Mouse (Mus musculus): Measurements from ENCODE around the gene Hnrnpul1. TPM values are rescaled to one million over a fixed set of nuclear protein-coding genes. Genes with fewer than 3 reads are reported as not detected.

Gene Hnrnpul1
- polyA plus RNA-seq, 1 experiment from 2014 or later, result 39.6 TPM

- Histone ChIP-seq H3K9me3 (replicated peaks; ENCODE audit: control insufficient read depth, low read length) (no peaks in the 10 kb centered on the region), H3K27me3 (ENCODE audit: control insufficient read depth, insufficient read depth, low read length) (no peaks in the 10 kb centered on the region), H3K9ac (ENCODE audit: low read length) (no peak overlapping the region), H3K4me1 (ENCODE audit: control insufficient read depth, insufficient read depth, low read length) (peaks cover 19% of the 10 kb centered on the region), H3K27ac (ENCODE audit: low read length) (no peak overlapping the region), H3K4me3 (replicated peaks; ENCODE audit: low read length) (no peak overlapping the region), H3K4me2 (ENCODE audit: low read depth, low read length) (no peak overlapping the region), H3K36me3 (ENCODE audit: control insufficient read depth, insufficient read depth, low read length) (0 out of 2 replicates have a peak, but pooled peaks cover 4% of the 10 kb centered on the region)
- WGBS, result 59% methylated on average over 8 of the region's 8 CpGs
- no peak for ATAC-seq (ENCODE audit: insufficient read depth, low FRiP score)
These were observed 36.1 kb upstream of the Hnrnpul1 start for GRCm38 (mm10) chr7:25790615-25791014.

- H3K4me1 ChIP-seq (ENCODE audit: control insufficient read depth, insufficient read depth, low read length), result peaks cover 19% of the 10 kb centered on the region
- H3K4me3 ChIP-seq (replicated peaks; ENCODE audit: low read length), result peak overlapping the region; percentile 70
- peak overlapping the region; percentile 78 for H3K9ac ChIP-seq (ENCODE audit: low read length)
- ATAC-seq (ENCODE audit: insufficient read depth, low FRiP score), result no peak
- no peaks in the 10 kb centered on the region for H3K9me3 ChIP-seq (replicated peaks; ENCODE audit: control insufficient read depth, low read length)
- peak overlapping the region; percentile 73 for H3K4me2 ChIP-seq (ENCODE audit: low read depth, low read length)
- 33% methylated on average over 3 of the region's 3 CpGs for WGBS
- H3K27ac ChIP-seq (ENCODE audit: low read length), result no peak overlapping the region
- 0 out of 2 replicates have a peak, but pooled peaks cover 5% of the 10 kb centered on the region for H3K36me3 ChIP-seq (ENCODE audit: control insufficient read depth, insufficient read depth, low read length)
- no peaks in the 10 kb centered on the region for H3K27me3 ChIP-seq (ENCODE audit: control insufficient read depth, insufficient read depth, low read length)
These were observed 34.5 kb upstream of the Hnrnpul1 start for GRCm38 (mm10) chr7:25789129-25789440.

- Histone ChIP-seq H3K27me3 (ENCODE audit: control insufficient read depth, insufficient read depth, low read length) (no peaks in the 10 kb centered on the region), H3K9me3 (replicated peaks; ENCODE audit: control insufficient read depth, low read length) (no peaks in the 10 kb centered on the region), H3K9ac (ENCODE audit: low read length) (peak within 1 kb of the TSS; percentile 78), H3K27ac (ENCODE audit: low read length) (peak within 1 kb of the TSS; percentile 86), H3K4me2 (ENCODE audit: low read depth, low read length) (peak within 1 kb of the TSS; percentile 73), H3K36me3 (ENCODE audit: control insufficient read depth, insufficient read depth, low read length) (0 out of 2 replicates have a peak, but pooled peaks cover 5% of the 10 kb centered on the region), H3K4me3 (replicated peaks; ENCODE audit: low read length) (peak within 1 kb of the TSS; percentile 70), H3K4me1 (ENCODE audit: control insufficient read depth, insufficient read depth, low read length) (peaks cover 19% of the 10 kb centered on the region)
- peak; percentile 93 for ATAC-seq (ENCODE audit: insufficient read depth, low FRiP score)
- WGBS, result under 1% methylated on average over 29 of the region's 30 CpGs
These were observed 33.9 kb upstream of the Hnrnpul1 start, which contains the start of gene Axl for GRCm38 (mm10) chr7:25788220-25789128. Gene Axl, minus strand, starts transcription at chr7:25788705.

DNA sequence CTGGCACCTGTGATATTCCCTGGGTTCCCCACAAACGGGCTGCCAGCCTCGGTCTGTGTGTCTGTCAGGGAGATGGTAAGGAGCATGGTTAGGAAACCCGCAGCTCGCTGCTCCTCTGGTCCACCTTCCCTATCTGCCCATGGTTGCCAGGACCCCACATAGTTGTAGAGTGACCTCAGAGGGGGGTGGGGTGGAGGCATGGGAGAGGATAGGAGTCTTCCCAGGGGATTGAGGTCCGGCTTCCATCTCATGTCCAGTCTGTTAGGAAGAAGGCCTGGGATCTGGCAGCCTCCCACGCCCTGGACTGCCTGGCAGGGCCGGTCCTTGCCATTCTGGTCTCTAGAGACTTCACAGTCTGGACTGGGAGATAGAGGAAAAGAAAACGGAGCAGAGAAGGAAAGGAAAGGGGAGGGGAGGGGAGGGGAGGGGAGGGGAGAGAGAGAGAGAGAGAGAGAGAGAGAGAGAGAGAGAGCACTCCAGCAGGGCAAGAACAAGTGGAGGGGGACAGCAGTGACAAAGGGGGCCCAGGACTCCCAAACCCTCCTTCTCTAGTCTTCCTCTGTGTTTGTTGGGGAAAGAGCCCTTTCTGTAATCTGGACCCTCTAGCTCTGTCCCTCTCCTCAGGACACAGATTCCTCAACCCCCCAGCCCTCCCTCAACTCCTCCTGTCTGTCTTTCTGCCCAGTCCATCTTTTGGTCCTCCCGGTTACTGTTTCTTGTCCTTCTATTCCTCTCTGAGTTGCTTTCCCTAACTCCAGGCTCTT lies 33.1 kb upstream of the Hnrnpul1 start:
- Histone ChIP-seq H3K27ac (ENCODE audit: low read length) (peak overlapping the region; percentile 86; the same call in 1 of the 2 replicates), H3K9ac (ENCODE audit: low read length) (peak overlapping the region; percentile 78), H3K36me3 (ENCODE audit: control insufficient read depth, insufficient read depth, low read length) (0 out of 2 replicates have a peak, but pooled peaks cover 5% of the 10 kb centered on the region), H3K4me3 (replicated peaks; ENCODE audit: low read length) (peak overlapping the region; percentile 70), H3K27me3 (ENCODE audit: control insufficient read depth, insufficient read depth, low read length) (no peaks in the 10 kb centered on the region), H3K4me2 (ENCODE audit: low read depth, low read length) (peak overlapping the region; percentile 73), H3K4me1 (ENCODE audit: control insufficient read depth, insufficient read depth, low read length) (peaks cover 19% of the 10 kb centered on the region), H3K9me3 (replicated peaks; ENCODE audit: control insufficient read depth, low read length) (no peaks in the 10 kb centered on the region)
- ATAC-seq (ENCODE audit: insufficient read depth, low FRiP score), result 0 out of 2 replicates have a peak, but pooled peaks have one; percentile 6
- 17% methylated on average over 9 of the region's 9 CpGs for WGBS

DNA sequence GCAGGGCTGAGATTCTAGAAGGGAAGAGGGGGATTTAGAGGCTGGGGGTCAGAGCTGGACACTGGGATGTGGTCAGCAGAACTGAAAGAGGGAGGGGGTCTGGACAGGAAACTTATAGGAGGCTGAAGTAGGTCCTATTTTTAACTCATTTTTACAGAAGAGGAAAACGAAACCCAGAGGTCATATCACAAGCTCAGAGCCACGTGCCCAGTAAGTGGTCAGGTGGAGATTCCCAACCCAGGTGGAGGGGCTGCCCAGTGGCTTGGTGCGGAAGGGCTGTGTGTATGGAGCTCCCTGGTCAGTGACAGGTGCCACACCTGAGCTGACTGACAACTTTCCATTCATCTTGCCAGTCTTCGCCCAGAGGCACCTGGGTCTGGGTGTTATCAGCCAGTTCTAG lies 32.4 kb upstream of the Hnrnpul1 start:
- Histone ChIP-seq H3K9me3 (replicated peaks; ENCODE audit: control insufficient read depth, low read length) (no peaks in the 10 kb centered on the region), H3K27ac (ENCODE audit: low read length) (no peak overlapping the region), H3K27me3 (ENCODE audit: control insufficient read depth, insufficient read depth, low read length) (no peaks in the 10 kb centered on the region), H3K4me2 (ENCODE audit: low read depth, low read length) (peak overlapping the region; percentile 73; the same call in 1 of the 2 replicates), H3K36me3 (ENCODE audit: control insufficient read depth, insufficient read depth, low read length) (0 out of 2 replicates have a peak, but pooled peaks cover 5% of the 10 kb centered on the region), H3K4me3 (replicated peaks; ENCODE audit: low read length) (peak overlapping the region; percentile 70; the same call in 1 of the 2 replicates), H3K4me1 (ENCODE audit: control insufficient read depth, insufficient read depth, low read length) (peaks cover 23% of the 10 kb centered on the region), H3K9ac (ENCODE audit: low read length) (peak overlapping the region; percentile 78)
- ATAC-seq (ENCODE audit: insufficient read depth, low FRiP score), result no peak
- WGBS, result 50% methylated on average over 4 of the region's 4 CpGs

GRCm38 (mm10) chr7:25785752-25786151 lies 31.2 kb upstream of the Hnrnpul1 start:
- H3K4me3 ChIP-seq (replicated peaks; ENCODE audit: low read length), result no peak overlapping the region
- H3K4me1 ChIP-seq (ENCODE audit: control insufficient read depth, insufficient read depth, low read length), result peaks cover 35% of the 10 kb centered on the region
- 0 out of 2 replicates have a peak, but pooled peaks cover 5% of the 10 kb centered on the region for H3K36me3 ChIP-seq (ENCODE audit: control insufficient read depth, insufficient read depth, low read length)
- H3K9ac ChIP-seq (ENCODE audit: low read length), result no peak overlapping the region; the same call in 1 of the 2 replicates
- WGBS, result 53% methylated on average over 4 of the region's 4 CpGs
- no peak for ATAC-seq (ENCODE audit: insufficient read depth, low FRiP score)
- no peaks in the 10 kb centered on the region for H3K27me3 ChIP-seq (ENCODE audit: control insufficient read depth, insufficient read depth, low read length)
- no peak overlapping the region for H3K4me2 ChIP-seq (ENCODE audit: low read depth, low read length)
- H3K9me3 ChIP-seq (replicated peaks; ENCODE audit: control insufficient read depth, low read length), result no peaks in the 10 kb centered on the region
- H3K27ac ChIP-seq (ENCODE audit: low read length), result no peak overlapping the region

DNA sequence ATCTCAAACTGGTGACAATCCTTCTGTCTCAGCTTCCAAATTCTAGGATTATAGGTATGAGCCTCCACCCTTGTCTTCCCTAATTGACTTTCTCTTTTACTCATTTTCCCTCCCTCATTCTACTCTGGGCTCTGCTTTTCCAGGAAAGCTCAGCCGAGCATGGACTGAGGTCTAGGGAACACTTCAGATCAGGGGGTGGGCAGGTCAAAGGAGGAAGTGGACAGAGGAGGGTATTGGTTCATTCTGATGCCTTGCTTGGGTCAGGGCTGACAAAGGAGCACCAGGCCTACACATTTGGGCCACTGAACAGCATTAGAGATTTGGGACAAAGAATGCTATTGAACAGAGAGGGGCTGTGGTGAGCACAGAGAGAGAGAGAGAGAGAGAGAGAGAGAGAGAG lies 30.3 kb upstream of the Hnrnpul1 start:
- no peak overlapping the region for H3K27ac ChIP-seq (ENCODE audit: low read length)
- peaks cover 34% of the 10 kb centered on the region for H3K4me1 ChIP-seq (ENCODE audit: control insufficient read depth, insufficient read depth, low read length)
- no peak overlapping the region for H3K4me3 ChIP-seq (replicated peaks; ENCODE audit: low read length)
- H3K27me3 ChIP-seq (ENCODE audit: control insufficient read depth, insufficient read depth, low read length), result no peaks in the 10 kb centered on the region
- no peak overlapping the region for H3K9ac ChIP-seq (ENCODE audit: low read length)
- no peak for ATAC-seq (ENCODE audit: insufficient read depth, low FRiP score)
- WGBS, result 50% methylated on average over 1 of the region's 1 CpGs
- H3K9me3 ChIP-seq (replicated peaks; ENCODE audit: control insufficient read depth, low read length), result no peaks in the 10 kb centered on the region
- H3K36me3 ChIP-seq (ENCODE audit: control insufficient read depth, insufficient read depth, low read length), result 0 out of 2 replicates have a peak, but pooled peaks cover 5% of the 10 kb centered on the region
- H3K4me2 ChIP-seq (ENCODE audit: low read depth, low read length), result no peak overlapping the region

GRCm38 (mm10) chr7:25783746-25784145 lies 29.2 kb upstream of the Hnrnpul1 start:
- no peak overlapping the region for H3K4me2 ChIP-seq (ENCODE audit: low read depth, low read length)
- H3K4me1 ChIP-seq (ENCODE audit: control insufficient read depth, insufficient read depth, low read length), result peaks cover 28% of the 10 kb centered on the region
- H3K27me3 ChIP-seq (ENCODE audit: control insufficient read depth, insufficient read depth, low read length), result no peaks in the 10 kb centered on the region
- no peaks in the 10 kb centered on the region for H3K9me3 ChIP-seq (replicated peaks; ENCODE audit: control insufficient read depth, low read length)
- H3K27ac ChIP-seq (ENCODE audit: low read length), result no peak overlapping the region
- no peak overlapping the region for H3K9ac ChIP-seq (ENCODE audit: low read length)
- WGBS, result 53% methylated on average over 8 of the region's 8 CpGs
- peaks cover 6% of the 10 kb centered on the region; the same call in 1 of the 2 replicates for H3K36me3 ChIP-seq (ENCODE audit: control insufficient read depth, insufficient read depth, low read length)
- H3K4me3 ChIP-seq (replicated peaks; ENCODE audit: low read length), result no peak overlapping the region
- no peak for ATAC-seq (ENCODE audit: insufficient read depth, low FRiP score)
